Mouse (Mus musculus) left cerebral cortex, adult 9 months (tissue): Measurements from ENCODE around the gene Vmn2r83.
A peak's percentile ranks its signal among the peaks of the same experiment; 100 is the strongest.
"Not testable (repeated sequence)": the region's sequence is repeated elsewhere in the genome, so short reads cannot be mapped to it uniquely, and the experiment has no call there.

Source experiments
- DNase-seq, 2 experiments: peaks; one replicate each; pipeline ENCODE4 v3.0.0; 2022; ENCODE audit warnings: low spot score in 2 of 2

The Vmn2r83 gene

GRCm38 (mm10) chr10:79468431-79468830 is at the start of gene Vmn2r83:
Gene Vmn2r83, plus strand, starts transcription at chr10:79468731.
- DNase-seq: no peak

GRCm38 (mm10) chr10:79435141-79435820 is 33.2 kb upstream of the Vmn2r83 start:
- DNase-seq: not testable (repeated sequence)

- DNase-seq: no peak
Observed at GRCm38 (mm10) chr10:79495886-79496285, 27.4 kb downstream of the Vmn2r83 start.

GRCm38 (mm10) chr10:79496701-79497288 is 28.3 kb downstream of the Vmn2r83 start:
- DNase-seq: no peak

- no peak for DNase-seq
Observed at GRCm38 (mm10) chr10:79502830-79503644, 34.5 kb downstream of the Vmn2r83 start.

- no peak for DNase-seq
Observed at GRCm38 (mm10) chr10:79506709-79507108, 38.2 kb downstream of the Vmn2r83 start.

GRCm38 (mm10) chr10:79524433-79524832 is 55.9 kb downstream of the Vmn2r83 start:
- DNase-seq: no peak

GRCm38 (mm10) chr10:79525456-79526325 is 57.2 kb downstream of the Vmn2r83 start:
- DNase-seq: no peak

- no peak for DNase-seq
Observed at GRCm38 (mm10) chr10:79526661-79527452, 58.3 kb downstream of the Vmn2r83 start.

GRCm38 (mm10) chr10:79527453-79527845 is 58.9 kb downstream of the Vmn2r83 start:
- DNase-seq: no peak

- DNase-seq: no peak
Observed at GRCm38 (mm10) chr10:79528081-79528480, 59.5 kb downstream of the Vmn2r83 start.

GRCm38 (mm10) chr10:79530241-79530640 is 61.7 kb downstream of the Vmn2r83 start:
- DNase-seq: no peak

GRCm38 (mm10) chr10:79530721-79531120 is 62.2 kb downstream of the Vmn2r83 start:
- no peak for DNase-seq

GRCm38 (mm10) chr10:79531593-79531992 is 63.1 kb downstream of the Vmn2r83 start:
- DNase-seq: no peak

GRCm38 (mm10) chr10:79532678-79533077 is 64.1 kb downstream of the Vmn2r83 start:
- DNase-seq: no peak

GRCm38 (mm10) chr10:79533126-79533911 is 64.8 kb downstream of the Vmn2r83 start, which contains the start of gene Plpp2:
Gene Plpp2, minus strand, starts transcription at chr10:79533796.
- peak in 1 of 2 experiments; percentile 55 for DNase-seq

- no peak for DNase-seq
Observed at GRCm38 (mm10) chr10:79534426-79534825, 65.9 kb downstream of the Vmn2r83 start.

GRCm38 (mm10) chr10:79535431-79535830 is 66.9 kb downstream of the Vmn2r83 start:
- DNase-seq: no peak

GRCm38 (mm10) chr10:79536461-79537080 is 68.0 kb downstream of the Vmn2r83 start:
- DNase-seq: no peak
